Mouse (Mus musculus) gastrocnemius, postnatal 25 days (tissue): Measurements from ENCODE around the gene Rb1. TPM values are rescaled to one million over a fixed set of nuclear protein-coding genes. Genes with fewer than 3 reads are reported as not detected.

ENCODE experiments used
- DNase-seq: peaks from one replicate; pipeline ENCODE4 v3.0.0; 2022
- total RNA-seq, 2 experiments: library from RNA; stranded (reverse); gene quantifications; 1 replicate in 1 of 2; 2 replicates in 1 of 2; pipeline ENCODE4 v1.2.3; 2021

Gene Rb1
- total RNA-seq, 2 experiments from 2014 or later, result 13.8 to 17.7 TPM

DNA sequence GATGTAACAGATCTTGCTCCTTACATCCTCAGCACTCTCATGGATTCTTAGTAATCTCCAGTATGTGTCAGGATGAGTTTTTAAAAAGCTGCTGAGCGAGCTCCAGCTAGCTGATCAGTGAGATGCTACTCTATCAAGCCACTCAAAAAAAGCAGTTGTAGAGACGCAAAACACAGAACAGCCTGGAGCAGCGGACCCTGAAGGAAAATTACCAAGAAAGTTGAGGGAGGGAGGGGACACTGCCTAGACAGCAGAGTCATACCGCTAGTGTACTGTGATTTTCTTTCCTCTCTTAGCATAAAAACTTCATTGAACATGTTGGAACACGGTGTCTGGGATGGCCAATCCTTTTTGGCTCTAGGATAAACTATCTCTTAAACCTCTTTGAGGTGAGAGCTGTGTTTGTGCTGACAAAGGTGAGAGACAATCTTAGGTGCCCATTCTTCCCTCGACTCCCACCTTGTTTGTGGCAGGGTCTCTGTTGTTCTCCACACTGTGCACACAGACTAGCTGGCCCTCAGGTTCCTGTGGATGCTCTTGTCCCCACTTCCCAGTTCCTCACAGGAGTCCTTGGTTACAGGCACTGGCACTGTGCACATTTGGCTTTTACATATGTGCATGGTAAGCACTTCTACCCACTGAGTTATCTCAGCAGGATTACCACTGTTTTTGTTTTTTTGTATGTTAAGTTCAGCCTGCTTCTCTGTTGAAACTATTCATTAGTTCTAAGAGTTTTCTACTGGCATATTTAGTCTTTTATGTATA, 10.9 kb upstream of the Rb1 start:
- DNase-seq, result no peak

- DNase-seq, result no peak
Observed at GRCm38 (mm10) chr14:73334926-73335805, 9.5 kb upstream of the Rb1 start.

GRCm38 (mm10) chr14:73333880-73334279, 8.3 kb upstream of the Rb1 start:
- DNase-seq, result no peak

DNA sequence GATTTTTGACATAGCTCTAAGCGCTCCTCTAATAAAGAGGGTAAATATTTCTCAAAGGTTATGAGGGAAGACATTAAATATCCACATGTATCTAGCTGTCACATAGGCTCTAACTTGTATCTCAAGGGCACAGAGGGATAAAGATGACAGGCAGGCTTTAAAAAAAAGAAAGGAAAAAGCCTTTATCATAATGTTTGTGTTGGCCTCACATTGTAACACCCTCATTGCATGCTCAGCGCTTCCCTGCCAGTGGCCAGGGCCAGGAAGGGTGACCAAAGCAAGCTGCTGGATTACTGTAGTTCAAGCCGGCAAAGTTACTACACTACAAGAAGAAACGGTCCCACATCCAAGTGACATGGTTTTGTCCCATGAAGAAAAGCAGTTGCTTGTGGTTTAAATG, 5.8 kb upstream of the Rb1 start:
- no peak for DNase-seq

DNA sequence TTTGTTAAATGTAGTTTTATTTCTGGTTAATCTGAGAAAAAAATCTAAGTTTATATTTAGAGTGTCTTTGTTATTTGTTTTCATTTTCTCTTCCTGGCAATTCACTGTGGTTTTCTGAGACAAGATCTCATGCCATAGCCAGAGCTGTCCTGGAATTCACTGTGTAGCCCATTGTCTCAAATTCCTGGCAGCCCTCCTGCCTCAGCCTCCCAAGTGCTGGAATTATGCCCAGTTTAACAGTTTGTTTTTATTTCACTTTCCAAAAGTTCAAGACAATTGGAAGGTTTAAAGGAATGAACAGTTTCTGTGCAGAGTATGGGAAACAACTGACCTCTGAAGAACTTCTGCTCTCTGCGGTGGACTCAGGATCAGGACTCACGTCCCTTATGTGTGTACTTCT, 4.2 kb upstream of the Rb1 start:
- DNase-seq, result no peak

- no peak for DNase-seq
Observed at GRCm38 (mm10) chr14:73326511-73326910, 889 bp upstream of the Rb1 start.

DNA sequence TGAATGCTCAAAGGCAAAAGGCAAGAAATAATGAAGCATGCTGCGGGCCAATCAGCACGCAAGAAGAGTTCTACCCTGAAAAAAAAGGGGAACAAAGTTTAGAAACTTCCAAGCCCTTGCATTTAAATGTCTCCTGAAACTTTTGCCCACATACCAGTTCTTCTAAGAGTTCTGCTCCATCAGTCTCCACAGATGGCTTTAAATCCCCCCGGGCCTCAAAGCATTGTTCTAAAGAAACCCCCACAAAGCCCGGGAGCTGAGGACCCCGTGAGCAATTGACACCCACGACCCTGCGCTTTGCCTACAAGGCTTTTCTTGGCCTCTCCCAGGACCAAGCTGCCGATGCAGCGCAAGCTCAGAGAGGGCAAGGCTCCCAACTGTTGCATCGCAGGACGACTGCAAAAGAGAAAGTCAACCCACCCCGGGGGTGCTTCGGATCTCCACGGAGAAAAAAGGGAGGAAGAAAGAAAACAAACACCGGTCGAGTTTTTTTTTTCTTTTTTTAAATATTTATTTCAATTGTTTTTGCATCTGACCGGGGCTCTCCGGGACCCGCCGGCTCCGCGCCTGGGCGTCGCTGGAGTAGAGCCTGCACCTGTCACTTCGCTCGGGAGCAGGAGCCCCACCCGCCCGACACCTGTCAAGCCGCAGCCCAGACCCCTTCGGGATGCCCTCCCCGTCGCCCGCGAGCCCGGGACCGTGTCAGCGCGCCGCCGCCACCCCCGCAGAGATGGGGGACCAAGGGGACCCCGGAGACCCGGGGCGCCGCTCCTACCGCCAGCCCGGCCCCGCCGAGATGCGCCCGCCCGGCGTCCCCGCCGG, 777 bp downstream of the Rb1 start:
- peak; percentile 53 for DNase-seq

GRCm38 (mm10) chr14:73323965-73324364, 1.7 kb downstream of the Rb1 start:
- DNase-seq, result no peak

- no peak for DNase-seq
Observed at GRCm38 (mm10) chr14:73322142-73322541, 3.5 kb downstream of the Rb1 start.

DNA sequence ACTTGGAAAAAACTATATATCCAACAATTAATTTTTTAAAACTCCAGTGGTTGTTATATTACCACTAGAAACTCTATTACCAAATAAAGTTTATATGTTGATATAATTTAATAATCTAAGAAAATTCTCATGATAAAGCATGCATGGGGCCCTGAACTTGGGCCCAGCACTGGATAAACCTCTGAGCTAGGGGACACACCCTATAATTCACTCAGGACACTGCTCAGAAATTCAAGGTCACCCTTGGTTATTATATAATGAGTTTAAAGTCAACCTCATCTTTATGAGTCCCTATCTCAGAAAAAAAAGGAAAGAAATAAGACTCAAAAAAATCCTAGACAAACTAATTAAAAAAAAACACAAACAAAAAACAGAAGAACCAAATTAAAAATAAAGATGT, 8.7 kb downstream of the Rb1 start:
- no peak for DNase-seq

GRCm38 (mm10) chr14:73313864-73314263, 11.8 kb downstream of the Rb1 start:
- DNase-seq, result no peak

DNA sequence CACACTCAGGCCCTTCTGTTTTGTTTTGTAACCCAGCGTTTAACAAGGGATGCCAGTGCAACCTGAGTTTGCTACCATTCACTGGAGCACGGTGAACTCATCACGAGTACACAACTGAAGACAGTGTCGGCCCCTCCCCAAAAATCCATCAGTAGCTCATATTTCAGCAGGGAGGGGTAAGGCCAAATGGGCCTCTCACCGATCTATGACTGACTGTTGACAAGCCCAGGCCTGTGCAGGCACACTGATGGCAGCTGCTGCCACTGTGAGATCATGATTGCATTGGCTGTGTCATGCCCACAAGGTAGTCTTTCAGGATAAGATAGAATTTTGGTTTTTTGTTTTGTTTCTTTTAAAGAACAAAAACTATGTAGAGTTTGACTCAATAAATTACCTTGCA, 12.2 kb downstream of the Rb1 start:
- no peak for DNase-seq

DNA sequence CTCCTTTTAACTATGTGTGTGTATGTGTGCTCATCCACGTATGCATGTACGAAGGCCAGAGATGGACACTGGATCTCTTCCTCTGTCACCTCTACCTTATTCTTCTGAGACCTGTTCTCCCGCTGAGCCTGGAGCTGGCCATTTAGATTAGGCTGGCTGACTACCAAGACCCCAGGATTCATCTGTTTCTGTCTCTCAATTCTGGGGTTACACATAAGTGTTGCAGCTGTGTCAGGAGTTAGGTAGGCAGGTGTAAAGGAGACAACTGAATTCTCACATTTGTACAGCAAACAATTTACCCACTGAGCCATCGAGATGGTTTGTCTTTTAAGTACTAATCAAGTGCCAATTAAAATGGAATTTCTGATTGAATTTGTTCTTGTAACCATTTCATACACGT, 12.7 kb downstream of the Rb1 start:
- no peak for DNase-seq

DNA sequence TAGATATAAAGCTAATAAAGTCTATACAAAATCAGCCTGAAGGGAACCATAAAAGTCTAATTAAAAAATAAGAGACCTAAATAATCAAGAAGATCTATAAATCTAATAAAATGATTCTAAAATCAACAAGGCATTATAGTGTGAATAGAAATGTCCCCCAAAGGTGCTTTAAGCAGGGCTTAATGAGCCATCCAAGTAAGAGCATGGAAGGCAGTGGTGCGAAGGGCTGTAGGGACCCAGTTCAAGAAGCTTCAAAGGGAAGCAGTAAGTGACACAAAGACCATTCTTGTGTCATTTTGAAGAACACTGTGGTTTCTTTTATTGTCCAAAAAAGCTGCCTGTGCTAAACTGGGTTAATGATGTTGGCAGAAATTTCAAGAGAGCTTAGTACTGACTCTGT, 18.1 kb downstream of the Rb1 start:
- no peak for DNase-seq

DNA sequence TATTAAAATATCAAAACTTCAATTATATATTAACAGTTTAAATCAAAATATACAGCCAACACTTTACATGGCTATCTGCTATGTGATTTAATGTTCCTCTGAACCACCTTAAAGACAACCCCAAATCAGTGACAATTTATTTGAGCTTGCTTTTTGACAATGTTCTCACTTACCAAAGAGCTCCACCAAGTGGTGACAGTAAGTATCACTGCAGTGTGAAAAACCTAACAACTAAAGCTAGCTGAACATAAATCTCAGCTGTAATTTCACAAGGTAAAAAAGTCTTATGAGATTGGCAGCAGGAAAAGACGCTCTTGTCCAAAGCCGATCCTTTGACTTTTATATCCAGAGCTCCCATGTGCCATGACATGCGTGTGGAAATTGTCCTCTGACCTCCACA, 22.4 kb downstream of the Rb1 start:
- no peak for DNase-seq

GRCm38 (mm10) chr14:73301856-73302255, 23.8 kb downstream of the Rb1 start:
- no peak for DNase-seq

GRCm38 (mm10) chr14:73295512-73295911, 30.1 kb downstream of the Rb1 start:
- DNase-seq, result no peak

GRCm38 (mm10) chr14:73293616-73294015, 32.0 kb downstream of the Rb1 start:
- DNase-seq, result no peak

- DNase-seq, result no peak
Observed at GRCm38 (mm10) chr14:73292434-73292833, 33.2 kb downstream of the Rb1 start.

GRCm38 (mm10) chr14:73289915-73290314, 35.7 kb downstream of the Rb1 start:
- DNase-seq, result no peak

- no peak for DNase-seq
Observed at GRCm38 (mm10) chr14:73280996-73281395, 44.6 kb downstream of the Rb1 start.

GRCm38 (mm10) chr14:73279096-73279495, 46.5 kb downstream of the Rb1 start:
- no peak for DNase-seq

DNA sequence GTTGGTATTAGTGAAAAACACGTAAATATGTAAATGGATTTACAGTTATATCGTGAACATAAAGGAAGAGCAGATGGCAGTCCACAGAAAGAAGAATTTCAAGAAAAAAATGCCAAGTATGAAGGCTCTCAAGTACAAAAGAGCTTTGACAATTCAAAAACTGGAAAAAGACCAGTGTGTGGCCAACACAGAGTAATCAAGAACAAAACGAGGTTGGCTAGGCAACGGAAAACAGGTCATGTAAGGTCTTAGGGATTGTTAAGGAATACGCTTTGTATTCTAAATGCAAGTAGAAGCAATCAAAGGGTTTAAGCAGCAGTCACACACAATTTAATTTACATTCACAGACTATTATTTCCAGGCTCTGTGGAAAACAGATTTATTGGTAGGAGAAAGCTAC, 53.8 kb downstream of the Rb1 start:
- DNase-seq, result no peak
